Mouse (Mus musculus) intestine, embryonic 15.5 days (tissue): ENCODE measurements around the gene Tlr3. TPM values are rescaled to one million over a fixed set of nuclear protein-coding genes. Genes with fewer than 3 reads are reported as not detected.
A peak's percentile ranks its signal among the peaks of the same experiment; 100 is the strongest.

Source experiments
- ATAC-seq: fragments of 200-750 bp; cut with Nextera tagmentation; 2 replicates; pipeline ENCODE4 v1.8.0; 2017; ENCODE audit warnings: moderate TSS enrichment, moderate library complexity
- H3K27ac ChIP-seq: fragments of 300-500 bp; sonication (generic); 2 replicates; pipeline ENCODE4 v1.5.1; 2015; ENCODE audit warnings: mild to moderate bottlenecking, inconsistent platforms
- H3K27me3 ChIP-seq: fragments of 300-500 bp; sonication (generic); replicated peaks from 2 replicates; pipeline ENCODE4 v1.6.1; 2015; ENCODE audit warnings: inconsistent platforms
- H3K36me3 ChIP-seq: fragments of 300-500 bp; sonication (generic); 2 replicates; pipeline ENCODE4 v1.6.1; 2015; ENCODE audit warnings: inconsistent platforms
- H3K4me1 ChIP-seq: fragments of 300-500 bp; sonication (generic); replicated peaks from 2 replicates; pipeline ENCODE4 v1.6.1; 2015; ENCODE audit warnings: inconsistent platforms
- H3K4me2 ChIP-seq: fragments of 300-500 bp; sonication (generic); replicated peaks from 2 replicates; pipeline ENCODE4 v1.6.1; 2015; ENCODE audit warnings: mild to moderate bottlenecking, inconsistent platforms
- H3K4me3 ChIP-seq: fragments of 300-500 bp; sonication (generic); replicated peaks from 2 replicates; pipeline ENCODE4 v1.5.1; 2015; ENCODE audit warnings: inconsistent platforms
- H3K9ac ChIP-seq: fragments of 300-500 bp; sonication (generic); 2 replicates; pipeline ENCODE4 v1.6.1; 2015; ENCODE audit warnings: inconsistent platforms
- H3K9me3 ChIP-seq: fragments of 300-500 bp; sonication (generic); 2 replicates; pipeline ENCODE4 v1.6.1; 2016; ENCODE audit warnings: inconsistent platforms
- WGBS: fragments of 180-500 bp; shearing (Covaris S2); methylation state at CpG from one replicate; pipeline ENCODE4 v1.1.7; 2015; 5-methylcytosine and 5-hydroxymethylcytosine counted together
- polyA plus RNA-seq: library from polyadenylated mRNA; unstranded; fragments of >200 nt; fragmentation: Nextera tagmentation; extraction: Ambion mirVana; gene quantifications from 2 replicates; pipeline ENCODE4 v1.2.1, GENCODE M21; 2015

The Tlr3 gene
- polyA plus RNA-seq, result 1.6 and 2.3 TPM in 2 replicates

- no peaks in the 10 kb centered on the region for H3K4me1 ChIP-seq
- peak within 1 kb of the TSS; percentile 62; the same call in 1 of the 2 replicates for H3K27ac ChIP-seq
- peak within 1 kb of the TSS; percentile 47 for H3K4me3 ChIP-seq
- no peaks in the 10 kb centered on the region for H3K36me3 ChIP-seq
- peak within 1 kb of the TSS; percentile 71 for H3K4me2 ChIP-seq
- WGBS, result 34% methylated on average over 2 of the region's 2 CpGs
- no peaks in the 10 kb centered on the region for H3K9me3 ChIP-seq
- ATAC-seq, result peak; percentile 51
- H3K9ac ChIP-seq, result peak within 1 kb of the TSS; percentile 40
- H3K27me3 ChIP-seq, result no peaks in the 10 kb centered on the region
Measured at GRCm38 (mm10) chr8:45410882-45411281, at the start of gene Tlr3. Tlr3 (minus strand) TSS chr8:45411080.

GRCm38 (mm10) chr8:45457874-45458273, 47.0 kb upstream of the Tlr3 start:
- H3K4me2 ChIP-seq, result no peak overlapping the region
- no peaks in the 10 kb centered on the region for H3K9me3 ChIP-seq
- H3K27me3 ChIP-seq, result no peaks in the 10 kb centered on the region
- H3K9ac ChIP-seq, result no peak overlapping the region
- H3K4me3 ChIP-seq, result no peak overlapping the region
- no peak for ATAC-seq
- H3K4me1 ChIP-seq, result no peaks in the 10 kb centered on the region
- H3K27ac ChIP-seq, result no peak overlapping the region
- H3K36me3 ChIP-seq, result no peaks in the 10 kb centered on the region

GRCm38 (mm10) chr8:45454426-45454825, 43.5 kb upstream of the Tlr3 start:
- WGBS, result 70% methylated on average over 6 of the region's 6 CpGs
- H3K9me3 ChIP-seq, result no peaks in the 10 kb centered on the region
- H3K36me3 ChIP-seq, result no peaks in the 10 kb centered on the region
- H3K4me1 ChIP-seq, result no peaks in the 10 kb centered on the region
- no peak overlapping the region for H3K4me2 ChIP-seq
- H3K27me3 ChIP-seq, result no peaks in the 10 kb centered on the region
- ATAC-seq, result peak; percentile 71
- no peak overlapping the region for H3K4me3 ChIP-seq
- H3K9ac ChIP-seq, result no peak overlapping the region
- no peak overlapping the region for H3K27ac ChIP-seq

- no peaks in the 10 kb centered on the region for H3K4me1 ChIP-seq
- 76% methylated on average over 3 of the region's 3 CpGs for WGBS
- H3K9me3 ChIP-seq, result no peaks in the 10 kb centered on the region
- ATAC-seq, result no peak
- no peaks in the 10 kb centered on the region for H3K36me3 ChIP-seq
- no peak overlapping the region for H3K9ac ChIP-seq
- no peak overlapping the region for H3K4me2 ChIP-seq
- H3K27me3 ChIP-seq, result no peaks in the 10 kb centered on the region
- H3K4me3 ChIP-seq, result no peak overlapping the region
- H3K27ac ChIP-seq, result no peak overlapping the region
Measured at GRCm38 (mm10) chr8:45452115-45452514, 41.2 kb upstream of the Tlr3 start.

DNA sequence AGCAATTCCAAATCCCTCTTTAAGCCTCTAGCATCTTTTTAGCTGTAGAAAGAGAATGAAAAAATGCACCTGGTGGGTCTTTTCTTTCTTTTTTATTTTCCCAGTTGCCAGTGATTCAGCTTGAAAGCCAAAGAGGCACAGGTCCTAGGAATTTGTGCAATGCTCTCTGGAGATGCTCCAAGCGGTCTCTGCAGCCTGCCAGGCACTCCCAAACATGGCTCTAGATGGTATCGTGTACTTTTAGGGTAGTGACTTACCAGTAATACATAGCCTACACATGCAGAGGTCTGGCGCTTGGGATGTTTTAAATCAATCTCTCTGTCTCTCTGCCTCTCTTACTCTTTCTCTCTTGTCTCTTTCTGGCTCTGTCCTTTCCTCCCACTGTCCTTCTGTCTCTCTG, 38.0 kb upstream of the Tlr3 start:
- Histone ChIP-seq H3K27me3 (no peaks in the 10 kb centered on the region), H3K4me2 (no peak overlapping the region), H3K36me3 (no peaks in the 10 kb centered on the region), H3K4me1 (no peaks in the 10 kb centered on the region), H3K9ac (no peak overlapping the region), H3K4me3 (no peak overlapping the region), H3K27ac (0 out of 2 replicates have a peak overlapping the region, but pooled peaks have one; percentile 34), H3K9me3 (no peaks in the 10 kb centered on the region)
- ATAC-seq, result no peak
- 63% methylated on average over 3 of the region's 3 CpGs for WGBS

- no peak; the same call in 1 of the 2 replicates for ATAC-seq
- Histone ChIP-seq H3K4me3 (no peak overlapping the region), H3K27ac (0 out of 2 replicates have a peak overlapping the region, but pooled peaks have one; percentile 34), H3K36me3 (no peaks in the 10 kb centered on the region), H3K27me3 (no peaks in the 10 kb centered on the region), H3K4me1 (no peaks in the 10 kb centered on the region), H3K9me3 (no peaks in the 10 kb centered on the region), H3K4me2 (no peak overlapping the region), H3K9ac (no peak overlapping the region)
- WGBS, result 61% methylated on average over 1 of the region's 1 CpGs
Measured at GRCm38 (mm10) chr8:45448257-45448656, 37.4 kb upstream of the Tlr3 start.

- Histone ChIP-seq H3K27me3 (no peaks in the 10 kb centered on the region), H3K9me3 (no peaks in the 10 kb centered on the region), H3K4me3 (no peak overlapping the region), H3K36me3 (no peaks in the 10 kb centered on the region), H3K27ac (no peak overlapping the region), H3K4me2 (no peak overlapping the region), H3K9ac (no peak overlapping the region), H3K4me1 (no peaks in the 10 kb centered on the region)
- ATAC-seq, result no peak
- 7% methylated on average over 5 of the region's 5 CpGs for WGBS
Measured at GRCm38 (mm10) chr8:45438899-45439535, 28.1 kb upstream of the Tlr3 start.

DNA sequence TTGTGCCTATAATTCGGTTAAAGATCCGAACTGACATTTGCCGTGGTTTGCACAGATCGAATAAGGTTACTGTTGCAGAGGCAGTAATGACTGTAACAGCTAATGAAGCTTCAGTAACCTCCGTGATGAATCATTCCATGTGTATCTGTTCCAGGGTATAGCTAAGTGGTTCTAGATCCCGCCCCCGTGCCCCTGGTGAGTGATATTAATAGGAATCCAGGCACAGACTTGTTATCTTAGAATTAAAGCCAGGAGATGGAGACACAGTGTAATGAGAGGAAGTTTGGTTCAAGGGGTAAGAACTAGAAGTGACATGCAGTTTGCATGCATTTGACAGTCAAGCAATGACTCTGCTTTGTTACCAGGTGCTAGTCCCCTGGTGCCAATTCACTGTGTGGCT, 9.3 kb upstream of the Tlr3 start:
- ATAC-seq, result no peak
- H3K36me3 ChIP-seq, result no peaks in the 10 kb centered on the region
- H3K4me2 ChIP-seq, result no peak overlapping the region
- no peak overlapping the region for H3K4me3 ChIP-seq
- H3K4me1 ChIP-seq, result no peaks in the 10 kb centered on the region
- no peak overlapping the region for H3K9ac ChIP-seq
- no peak overlapping the region for H3K27ac ChIP-seq
- H3K9me3 ChIP-seq, result no peaks in the 10 kb centered on the region
- 86% methylated on average over 7 of the region's 7 CpGs for WGBS
- no peaks in the 10 kb centered on the region for H3K27me3 ChIP-seq

- no peak for ATAC-seq
- Histone ChIP-seq H3K27me3 (no peaks in the 10 kb centered on the region), H3K4me1 (no peaks in the 10 kb centered on the region), H3K4me2 (no peak overlapping the region), H3K4me3 (no peak overlapping the region), H3K9ac (no peak overlapping the region), H3K36me3 (no peaks in the 10 kb centered on the region), H3K27ac (no peak overlapping the region), H3K9me3 (no peaks in the 10 kb centered on the region)
- 80% methylated on average over 7 of the region's 7 CpGs for WGBS
Measured at GRCm38 (mm10) chr8:45414965-45415364, 4.1 kb upstream of the Tlr3 start.

DNA sequence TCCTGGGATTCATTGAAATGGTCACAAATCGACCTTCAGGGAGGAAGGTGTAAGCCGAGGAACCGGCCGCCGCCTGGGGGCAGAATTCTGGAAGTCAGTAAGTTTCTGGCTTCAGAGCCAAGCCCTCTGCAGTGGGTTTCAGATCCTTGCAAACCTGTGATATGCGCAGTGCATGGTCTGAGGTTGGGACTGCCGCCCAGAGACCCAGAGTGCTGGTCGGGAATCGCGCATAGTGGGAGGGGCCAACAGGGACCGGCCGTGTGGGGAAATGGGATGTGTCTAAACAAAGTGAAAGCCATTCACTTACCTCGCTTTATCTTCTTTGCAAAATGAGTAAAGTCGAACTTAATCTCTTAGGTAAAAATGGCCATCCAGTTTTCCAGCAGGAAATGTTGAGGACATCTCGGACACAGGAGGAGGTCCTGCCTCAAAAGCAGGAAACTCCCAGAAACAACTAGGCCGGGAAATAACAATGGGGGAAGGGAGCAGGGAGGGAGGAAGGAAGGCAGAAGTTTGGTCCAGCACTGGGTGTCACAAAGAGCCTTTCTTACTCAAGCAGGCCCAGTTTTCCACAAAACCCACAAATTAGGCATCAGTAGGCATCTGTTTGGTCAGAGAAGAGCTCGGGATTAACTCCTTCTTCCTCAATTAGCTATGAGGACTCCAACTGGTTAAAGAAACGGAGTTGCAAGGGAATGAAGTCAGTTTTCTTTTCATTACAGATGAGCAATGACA, 567 bp downstream of the Tlr3 start:
- Histone ChIP-seq H3K9me3 (no peaks in the 10 kb centered on the region), H3K27me3 (no peaks in the 10 kb centered on the region), H3K27ac (peak overlapping the region; percentile 62; the same call in 1 of the 2 replicates), H3K4me3 (peak overlapping the region; percentile 47), H3K4me2 (peak overlapping the region; percentile 71), H3K4me1 (no peaks in the 10 kb centered on the region), H3K9ac (peak overlapping the region; percentile 40), H3K36me3 (no peaks in the 10 kb centered on the region)
- peak; percentile 96 for ATAC-seq
- 9% methylated on average over 18 of the region's 18 CpGs for WGBS

DNA sequence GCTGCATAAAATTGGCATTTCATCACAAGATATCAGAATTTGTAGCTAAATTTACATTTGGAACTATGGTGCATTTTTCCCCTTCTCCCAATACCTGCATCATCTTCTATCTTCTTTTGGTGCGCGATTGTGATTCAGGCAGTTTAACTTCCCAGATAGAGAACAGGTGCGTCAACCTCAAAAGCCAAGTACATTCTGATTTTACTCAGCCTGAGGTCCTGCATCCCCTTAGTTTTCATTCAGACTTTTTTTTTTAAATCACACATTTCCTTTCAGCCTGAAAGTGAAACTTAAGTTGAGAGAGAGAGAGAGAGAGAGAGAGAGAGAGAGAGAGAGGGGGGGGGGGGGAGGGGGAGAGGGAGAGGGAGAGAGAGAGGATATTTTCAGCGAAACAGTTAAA, 1.2 kb downstream of the Tlr3 start:
- WGBS, result 43% methylated on average over 4 of the region's 4 CpGs
- H3K4me3 ChIP-seq, result peak overlapping the region; percentile 47
- ATAC-seq, result peak; percentile 44
- H3K27ac ChIP-seq, result no peak overlapping the region
- peak overlapping the region; percentile 71 for H3K4me2 ChIP-seq
- H3K9me3 ChIP-seq, result no peaks in the 10 kb centered on the region
- peak overlapping the region; percentile 40; the same call in 1 of the 2 replicates for H3K9ac ChIP-seq
- no peaks in the 10 kb centered on the region for H3K4me1 ChIP-seq
- H3K36me3 ChIP-seq, result no peaks in the 10 kb centered on the region
- no peaks in the 10 kb centered on the region for H3K27me3 ChIP-seq

DNA sequence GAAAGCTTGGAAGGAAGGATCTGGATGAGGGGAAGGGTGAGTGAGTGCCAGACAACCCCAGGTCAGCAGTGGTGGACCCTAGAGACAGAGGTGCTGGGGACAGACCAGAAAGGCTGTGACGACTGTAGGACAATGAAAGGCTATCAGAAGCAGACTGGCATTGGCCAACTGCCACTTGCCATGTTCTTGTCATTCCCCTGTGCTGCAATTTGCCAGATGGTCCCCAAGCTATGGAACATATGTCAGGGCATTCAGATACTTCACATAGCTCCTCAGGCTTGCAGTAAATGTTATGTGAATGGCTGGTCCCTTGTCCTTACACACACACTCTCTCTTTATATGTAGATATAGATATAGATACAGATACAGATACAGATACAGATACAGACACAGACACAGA, 27.6 kb downstream of the Tlr3 start:
- ATAC-seq, result no peak
- Histone ChIP-seq H3K4me1 (peaks cover 11% of the 10 kb centered on the region), H3K27ac (no peak overlapping the region), H3K9me3 (no peaks in the 10 kb centered on the region), H3K36me3 (no peaks in the 10 kb centered on the region), H3K4me3 (no peak overlapping the region), H3K27me3 (peaks cover 13% of the 10 kb centered on the region; the same call in 1 of the 2 replicates), H3K9ac (no peak overlapping the region), H3K4me2 (no peak overlapping the region)
- 65% methylated on average over 1 of the region's 1 CpGs for WGBS
